Mouse (Mus musculus): ENCODE measurements around the gene Gtf2ird1.
"Not testable (repeated sequence)": the region's sequence is repeated elsewhere in the genome, so short reads cannot be mapped to it uniquely, and the experiment has no call there.

Gtf2ird1 gene

GRCm38 (mm10) chr5:134408119-134408518 lies 48.4 kb downstream of the Gtf2ird1 start:
- no peak for DNase-seq (ENCODE audit: low spot score)

DNA sequence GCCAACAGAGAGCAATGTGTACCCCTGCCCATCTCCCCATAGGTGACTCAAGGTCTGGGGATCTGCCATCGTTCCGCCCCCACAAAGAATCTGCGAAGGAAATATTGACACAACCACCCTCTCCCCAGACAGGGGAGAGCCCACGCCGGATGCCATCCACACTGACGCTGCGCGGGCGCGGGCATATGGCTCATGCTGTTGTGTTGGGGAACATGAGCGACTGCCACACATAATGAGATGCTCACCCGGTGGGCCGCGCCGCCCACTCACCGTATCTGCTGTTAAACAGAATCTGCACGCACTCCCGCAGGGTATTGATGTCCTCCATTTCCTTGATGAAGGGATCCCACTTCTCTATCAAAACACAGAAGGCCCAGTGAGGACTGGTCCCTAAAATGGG lies 54.7 kb downstream of the Gtf2ird1 start:
- no peak for DNase-seq (ENCODE audit: low spot score)

GRCm38 (mm10) chr5:134397434-134398163 lies 58.9 kb downstream of the Gtf2ird1 start:
- no peak for DNase-seq (ENCODE audit: low spot score)

GRCm38 (mm10) chr5:134396519-134396918 lies 60.0 kb downstream of the Gtf2ird1 start:
- no peak for DNase-seq (ENCODE audit: low spot score)

DNA sequence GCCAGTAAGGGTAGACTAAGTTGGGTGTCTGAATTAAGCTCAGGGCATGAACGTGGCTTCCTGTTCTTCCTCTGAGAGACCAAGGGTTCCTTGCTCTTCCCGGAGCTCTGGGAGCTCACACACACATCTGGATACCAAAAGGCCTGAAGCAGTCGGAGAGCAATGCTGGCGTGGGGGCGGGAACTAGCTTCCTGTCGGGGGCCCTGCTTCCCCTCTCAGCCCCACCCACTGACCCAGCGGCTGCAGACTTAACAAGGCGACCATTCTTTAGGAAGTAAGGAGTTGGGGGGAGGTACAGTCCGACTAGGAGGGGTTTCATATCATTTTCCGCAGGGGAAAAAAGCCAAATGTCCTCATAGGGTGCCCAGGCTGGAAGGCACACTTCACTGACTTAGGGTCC lies 61.9 kb downstream of the Gtf2ird1 start:
- no peak for DNase-seq (ENCODE audit: low spot score)

GRCm38 (mm10) chr5:134393624-134394023 lies 62.9 kb downstream of the Gtf2ird1 start:
- no peak for DNase-seq (ENCODE audit: low spot score)

DNA sequence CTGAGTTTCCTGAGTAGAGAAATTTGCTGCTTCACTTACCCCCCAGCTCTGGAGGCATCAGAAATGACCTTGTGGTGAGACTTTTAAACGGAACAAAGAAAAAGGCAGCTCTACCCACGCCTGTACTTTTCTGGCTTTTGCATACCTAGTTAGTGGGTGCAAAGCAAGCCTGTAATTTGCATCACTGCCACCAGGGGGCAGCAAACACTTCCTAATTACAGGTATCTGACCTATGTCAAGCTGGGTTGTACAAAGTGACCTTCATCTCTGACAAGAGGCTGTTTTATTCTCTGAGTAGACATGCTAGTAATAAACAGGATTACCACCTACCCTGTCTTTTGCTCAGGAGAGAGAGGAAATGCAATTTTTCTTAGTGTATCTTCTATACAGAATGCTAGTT lies 71.4 kb downstream of the Gtf2ird1 start:
- peak; percentile 63 for DNase-seq (ENCODE audit: low spot score)

GRCm38 (mm10) chr5:134375256-134375655 lies 81.3 kb downstream of the Gtf2ird1 start:
- DNase-seq (ENCODE audit: low spot score): no peak

GRCm38 (mm10) chr5:134374546-134374945 lies 82.0 kb downstream of the Gtf2ird1 start:
- DNase-seq (ENCODE audit: low spot score): no peak

DNA sequence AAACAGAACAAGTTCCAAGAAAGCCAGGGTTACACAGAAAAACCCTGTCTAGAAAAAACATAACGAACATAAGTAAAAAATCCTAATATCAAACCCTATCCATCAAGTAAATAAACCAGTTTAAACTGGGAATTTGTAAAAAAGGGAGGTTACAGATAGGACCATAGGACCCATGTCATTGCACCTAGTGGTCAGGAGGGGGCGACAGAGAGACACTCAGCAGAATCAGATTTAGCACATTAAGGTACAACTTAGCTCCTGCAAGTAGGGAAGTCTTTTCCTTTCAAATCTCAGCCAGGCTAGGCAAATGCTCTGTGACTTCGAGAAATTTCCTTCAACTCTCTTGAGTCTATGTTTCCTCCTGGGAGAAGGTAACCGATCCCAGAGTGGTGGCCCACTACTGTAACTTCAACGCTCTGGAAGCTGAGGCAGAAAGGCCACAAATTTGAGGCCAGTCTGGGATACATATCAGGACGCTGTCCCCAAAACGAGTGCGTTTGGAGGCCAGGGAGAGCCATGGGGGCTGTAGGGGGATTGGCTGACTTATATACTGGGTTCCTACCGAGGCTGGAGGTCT lies 82.5 kb downstream of the Gtf2ird1 start:
- peak; percentile 38 for DNase-seq (ENCODE audit: low spot score)

- DNase-seq (ENCODE audit: low spot score): no peak
Observed at GRCm38 (mm10) chr5:134372926-134373658, 83.4 kb downstream of the Gtf2ird1 start.

DNA sequence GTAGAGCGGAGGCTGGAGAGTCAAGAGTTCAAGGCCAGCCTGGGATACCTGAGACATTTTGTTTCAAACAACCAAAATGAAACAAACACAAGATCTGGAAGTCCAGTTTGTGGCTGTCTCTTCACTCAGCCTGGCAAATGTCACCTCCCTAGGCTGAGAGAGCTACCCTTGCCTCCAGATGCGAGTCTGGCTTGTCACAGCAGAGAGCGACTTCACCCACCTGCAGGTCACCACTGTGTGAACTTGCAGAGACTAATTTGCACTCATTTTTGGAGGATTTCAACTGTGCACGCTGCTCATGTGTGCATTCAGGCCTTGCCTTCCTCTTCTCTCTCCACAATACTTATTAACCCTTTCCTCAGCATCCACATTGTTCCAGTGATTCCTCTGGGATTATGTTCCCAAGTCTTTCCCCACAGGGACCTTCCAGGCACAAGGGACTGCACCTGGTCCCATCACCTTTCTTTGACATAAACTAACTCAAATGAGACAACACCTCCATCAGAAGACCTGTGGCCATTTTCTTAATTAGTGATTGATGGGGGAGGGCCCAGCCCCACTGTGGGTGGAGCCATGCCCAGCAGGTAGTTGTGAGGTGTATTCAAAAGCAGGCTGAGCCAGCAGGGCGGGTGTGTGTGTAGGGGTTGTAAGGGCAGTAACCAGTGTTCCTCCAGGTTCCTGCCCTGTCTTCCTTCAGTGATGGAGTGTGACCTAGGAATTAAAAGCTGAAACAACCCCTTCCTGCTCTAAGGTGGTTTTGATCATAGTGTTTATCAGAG lies 84.8 kb downstream of the Gtf2ird1 start:
- no peak for DNase-seq (ENCODE audit: low spot score)

DNA sequence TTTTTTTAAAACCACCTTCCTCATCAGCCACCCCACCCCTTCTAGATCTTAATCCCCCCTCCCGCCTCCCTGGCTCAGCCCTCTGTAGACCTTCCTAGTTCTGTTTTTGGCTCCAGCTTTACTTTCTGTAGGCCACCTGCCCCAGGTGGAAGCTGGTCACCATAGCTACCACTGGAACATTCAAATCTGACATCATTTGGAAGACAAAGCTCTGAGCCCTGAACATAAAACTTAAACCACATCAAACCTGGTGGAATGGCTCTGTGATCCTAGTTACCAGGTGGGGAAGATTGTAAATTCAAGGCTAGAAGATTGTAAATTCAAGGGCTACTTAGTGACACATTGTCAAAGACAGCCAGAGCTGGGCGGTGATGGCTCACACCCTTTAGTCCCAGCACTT lies 85.7 kb downstream of the Gtf2ird1 start:
- no peak for DNase-seq (ENCODE audit: low spot score)

- DNase-seq (ENCODE audit: low spot score): no peak
Observed at GRCm38 (mm10) chr5:134359101-134359500, 97.4 kb downstream of the Gtf2ird1 start.

- DNase-seq (ENCODE audit: low spot score): not testable (repeated sequence)
Observed at GRCm38 (mm10) chr5:134355372-134355771, 101.1 kb downstream of the Gtf2ird1 start.

DNA sequence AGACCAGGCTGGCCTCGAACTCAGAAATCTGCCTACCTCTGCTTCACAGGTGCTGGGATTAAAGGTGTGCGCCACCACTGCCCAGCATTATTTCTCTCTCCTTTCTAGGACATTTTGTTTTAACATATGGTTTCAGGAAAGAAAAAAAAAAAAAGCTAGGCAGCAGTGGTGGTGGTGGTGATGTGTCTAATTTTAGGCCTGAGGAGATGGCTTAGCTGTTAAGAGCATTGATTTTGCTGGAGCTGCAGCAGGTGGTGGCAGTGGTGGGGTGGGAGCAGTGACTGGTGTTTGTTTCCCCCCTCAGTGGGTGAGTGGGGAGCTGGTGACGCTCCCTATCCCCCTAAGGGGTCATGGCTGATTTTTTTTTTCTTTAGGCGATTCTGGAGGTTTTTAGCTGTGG lies 103.4 kb downstream of the Gtf2ird1 start:
- DNase-seq (ENCODE audit: low spot score): no peak

DNA sequence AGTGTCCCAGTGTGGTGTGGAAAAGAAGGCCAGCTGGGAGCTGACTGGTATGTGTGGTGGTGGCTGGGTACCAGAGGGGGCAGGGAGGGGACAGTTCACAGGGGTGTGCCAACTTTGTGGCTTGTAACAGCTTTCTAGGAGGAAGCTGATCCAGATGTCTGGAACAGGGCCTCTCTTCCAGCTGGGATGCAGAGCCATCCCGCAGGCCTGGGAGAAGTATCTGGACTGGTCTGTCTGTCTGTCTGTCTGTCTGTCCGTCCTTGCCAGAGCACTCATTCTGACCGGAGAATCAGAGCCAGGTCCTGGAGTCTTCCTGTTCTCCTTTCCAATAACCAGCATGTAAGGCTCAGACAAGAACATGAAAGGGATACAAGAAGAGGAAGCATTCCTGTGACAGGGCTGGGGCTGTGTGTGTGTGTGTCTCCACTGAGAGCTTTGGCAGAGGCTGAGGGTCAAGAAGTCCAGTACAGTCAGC lies 104.0 kb downstream of the Gtf2ird1 start:
- no peak for DNase-seq (ENCODE audit: low spot score)

- DNase-seq (ENCODE audit: low spot score): peak; percentile 52
Observed at GRCm38 (mm10) chr5:134350660-134351059, 105.9 kb downstream of the Gtf2ird1 start.

- no peak for DNase-seq (ENCODE audit: low spot score)
Observed at GRCm38 (mm10) chr5:134347066-134347465, 109.5 kb downstream of the Gtf2ird1 start.

GRCm38 (mm10) chr5:134345449-134345848 lies 111.1 kb downstream of the Gtf2ird1 start:
- no peak for DNase-seq (ENCODE audit: low spot score)

GRCm38 (mm10) chr5:134344076-134344475 lies 112.4 kb downstream of the Gtf2ird1 start:
- DNase-seq (ENCODE audit: low spot score): no peak

GRCm38 (mm10) chr5:134343530-134343929 lies 113.0 kb downstream of the Gtf2ird1 start:
- DNase-seq (ENCODE audit: low spot score): not testable (repeated sequence)
